Mouse (Mus musculus) adrenal gland, postnatal 36 days (tissue): ENCODE measurements at regions not wholly inside any gene's neighbourhood (a gene's known extent, or its start where the extent isn't known, plus 50 kb on each side); places are given as distances from the start of the nearest gene placed in this dataset.

Experiments
- DNase-seq, 2 experiments: peaks; one replicate each; pipeline ENCODE4 v3.0.0; 2021; ENCODE audit warnings: mixed read lengths in 1 of 2

DNA sequence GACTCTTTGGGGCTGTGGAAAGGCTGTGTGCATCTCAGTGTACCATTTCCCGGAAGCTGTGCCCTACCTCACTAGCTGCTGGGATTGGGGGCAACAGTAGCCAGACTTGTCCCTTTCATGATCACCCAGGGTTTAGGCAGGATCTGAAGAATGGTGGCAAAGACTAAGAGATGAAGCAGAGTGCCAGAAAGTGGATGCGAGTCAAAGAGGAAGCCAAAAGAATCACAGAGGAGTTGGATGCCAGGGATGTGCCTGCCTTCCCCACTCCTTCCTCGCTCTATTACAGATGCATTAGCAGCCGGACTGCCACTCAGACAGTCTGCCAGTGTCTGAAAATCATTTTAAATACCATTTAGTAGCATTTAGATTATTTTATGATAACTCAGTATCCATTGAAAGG, 271.5 kb upstream of the Slc24a2 start:
- DNase-seq = no peak

DNA sequence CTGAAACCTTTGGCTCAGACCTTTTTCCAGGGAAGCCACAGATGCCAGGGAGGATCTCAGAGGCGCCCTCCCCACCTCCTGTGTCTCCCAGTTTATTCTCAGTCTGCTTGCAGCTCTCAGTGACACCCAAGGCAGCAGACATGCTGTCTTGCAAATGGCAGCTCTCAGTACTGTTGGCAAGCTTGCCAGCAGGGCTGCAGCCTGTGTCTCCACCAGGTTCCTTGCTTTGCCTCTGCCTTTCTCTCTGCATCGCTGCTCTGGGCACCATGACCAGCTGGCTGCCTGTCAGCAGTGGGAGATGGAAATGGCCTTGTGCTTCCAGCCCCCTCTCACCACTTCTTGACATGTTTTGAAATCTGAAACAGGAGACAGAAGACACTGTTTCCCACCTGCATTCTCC, 270.2 kb upstream of the Slc24a2 start:
- DNase-seq = no peak

DNA sequence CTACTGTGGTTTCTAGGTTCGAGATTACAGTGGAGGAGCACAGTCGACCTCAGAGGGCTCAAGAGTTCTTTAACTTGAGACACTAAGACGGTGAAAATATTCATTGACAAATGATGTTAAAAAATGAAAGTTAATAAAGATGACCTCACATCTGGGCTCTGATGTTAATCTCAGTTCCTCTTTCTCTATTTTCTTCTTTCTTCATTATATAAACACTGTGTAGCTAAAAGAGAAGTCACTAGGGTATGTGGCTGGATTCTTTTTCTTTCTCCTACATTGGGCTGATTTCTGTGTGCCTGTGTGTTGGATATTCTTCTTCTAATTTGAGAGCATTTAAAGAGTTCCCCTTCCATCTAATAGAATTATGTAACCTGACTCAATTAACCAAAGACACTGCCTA, 257.5 kb upstream of the Slc24a2 start:
- no peak for DNase-seq

DNA sequence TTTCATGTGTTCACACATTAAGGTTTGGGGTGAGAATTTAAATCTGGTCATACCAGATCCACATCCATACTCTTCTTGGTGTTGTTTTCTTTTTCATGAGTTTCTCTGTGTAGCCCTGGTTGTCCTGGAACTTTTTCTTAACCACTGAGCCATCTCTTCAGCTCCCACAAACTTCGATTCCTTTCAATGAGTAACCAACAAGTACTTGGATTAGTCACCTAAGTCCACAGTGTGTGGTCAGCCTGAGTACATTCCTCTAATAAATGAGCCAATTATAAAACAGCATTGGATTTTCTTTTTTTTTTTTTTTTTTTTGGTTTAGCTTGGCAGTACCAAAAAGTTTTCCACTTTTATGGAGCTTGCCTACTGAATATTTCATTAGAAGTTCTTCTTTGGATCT, 245.3 kb upstream of the Slc24a2 start:
- no peak for DNase-seq

DNA sequence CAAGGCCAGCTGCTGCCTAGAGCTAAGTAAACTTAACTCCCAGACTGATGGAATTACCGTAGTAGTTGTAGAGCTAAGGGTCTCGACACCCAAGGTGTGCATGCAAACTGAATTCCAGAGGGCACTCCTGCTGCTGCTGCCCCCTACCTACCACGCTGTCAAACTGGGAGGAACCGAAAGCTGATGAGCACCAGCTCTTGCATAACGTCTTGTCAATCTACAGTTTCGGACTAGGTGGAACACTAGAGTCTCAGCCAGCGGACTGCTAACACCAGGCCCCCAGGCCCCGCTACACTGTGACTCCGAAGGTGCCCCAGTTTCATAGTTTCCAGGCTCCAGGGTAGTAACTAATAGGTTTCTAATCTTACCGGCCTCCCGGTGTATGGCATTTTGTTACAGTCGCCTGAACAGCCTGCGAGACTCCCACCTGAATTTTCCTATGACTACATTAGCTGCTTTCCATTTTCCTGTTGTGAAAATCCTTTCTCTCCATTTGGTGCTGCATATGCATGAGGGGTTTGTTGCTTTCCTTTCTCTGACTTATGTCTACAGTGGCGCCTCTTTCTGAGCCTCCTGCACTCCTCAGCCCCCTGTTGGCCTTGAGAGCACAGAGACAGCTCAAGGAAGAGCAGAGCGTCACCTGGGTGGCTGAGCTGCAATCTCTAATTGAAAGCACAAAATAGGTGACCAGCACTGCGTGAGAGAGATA, 243.2 kb upstream of the Slc24a2 start:
- no peak for DNase-seq

DNA sequence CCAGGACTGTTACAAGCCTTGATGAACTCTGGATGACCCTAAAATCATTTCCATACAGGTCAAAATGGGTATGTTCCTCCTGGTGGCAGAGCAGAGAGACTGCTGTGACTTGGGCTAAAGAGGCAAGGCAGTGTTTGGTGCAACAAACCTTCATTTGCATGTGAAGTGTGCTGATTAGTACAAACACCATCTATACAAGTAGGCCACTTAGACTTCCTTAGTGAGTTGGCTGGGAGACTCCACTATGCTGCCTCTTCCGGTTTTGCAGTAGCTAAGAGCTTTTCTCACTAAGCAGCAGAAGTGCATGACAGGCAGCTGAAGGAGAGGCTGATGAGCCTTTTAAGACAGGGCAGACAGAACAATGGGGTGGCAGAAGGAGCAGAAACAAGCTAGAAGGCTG, 242.5 kb upstream of the Slc24a2 start:
- DNase-seq = no peak

DNA sequence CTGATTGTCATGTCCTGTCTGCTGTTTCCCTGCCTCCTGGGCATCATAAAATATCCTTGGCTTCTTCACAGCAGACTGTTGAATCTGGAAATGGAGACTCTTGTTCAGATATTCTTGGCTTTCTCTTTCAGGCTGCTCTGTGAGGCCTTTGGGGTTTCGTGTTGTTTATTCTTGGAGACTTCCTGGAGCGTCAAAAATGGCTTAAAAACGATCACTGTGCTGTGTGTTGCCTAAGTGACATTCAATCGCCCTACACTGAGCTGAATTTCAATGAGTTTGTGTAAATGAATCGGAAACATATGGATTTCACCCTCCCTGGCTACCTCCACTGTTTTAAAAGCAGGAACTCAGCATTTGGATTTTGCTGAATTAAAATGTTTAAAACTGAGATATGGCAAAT, 241.1 kb upstream of the Slc24a2 start:
- DNase-seq = no peak

DNA sequence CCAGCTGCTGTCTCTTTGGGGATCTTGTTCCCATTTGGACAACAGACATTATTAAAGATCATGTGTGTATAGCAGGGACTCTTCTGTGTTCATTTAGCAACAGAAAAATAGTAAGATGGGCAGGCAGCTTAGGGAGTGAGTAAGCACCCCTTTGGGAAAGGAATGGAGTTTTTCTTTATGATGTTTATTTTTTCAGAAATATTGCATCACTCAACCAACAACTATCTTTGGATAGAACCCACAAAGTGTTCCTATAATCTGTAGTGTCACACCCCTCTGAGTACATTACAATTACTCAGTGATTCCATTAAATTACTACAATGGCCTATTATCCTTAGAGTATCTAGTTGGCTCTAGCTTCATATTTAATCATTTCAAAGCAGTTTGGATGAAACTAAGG, 237.3 kb upstream of the Slc24a2 start:
- no peak for DNase-seq

DNA sequence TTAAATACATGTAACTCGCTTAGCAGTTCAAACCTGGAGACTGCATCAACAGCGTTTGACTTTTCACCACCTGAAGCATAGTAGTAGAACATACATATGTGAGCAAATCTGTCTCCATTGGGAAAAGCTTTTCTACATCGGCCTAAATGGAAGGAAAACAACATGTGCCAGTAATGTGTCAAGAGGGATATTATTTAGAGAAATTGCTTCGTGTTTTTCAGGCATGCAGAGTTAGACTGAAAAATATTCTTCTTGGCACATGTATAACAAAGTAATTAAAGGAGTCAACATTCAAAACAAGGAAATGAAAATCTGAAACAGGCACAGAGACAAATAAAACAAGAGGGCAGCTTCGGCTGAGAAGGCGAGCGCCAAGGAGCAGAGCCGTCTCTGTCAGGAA, 236.7 kb upstream of the Slc24a2 start:
- DNase-seq = no peak

DNA sequence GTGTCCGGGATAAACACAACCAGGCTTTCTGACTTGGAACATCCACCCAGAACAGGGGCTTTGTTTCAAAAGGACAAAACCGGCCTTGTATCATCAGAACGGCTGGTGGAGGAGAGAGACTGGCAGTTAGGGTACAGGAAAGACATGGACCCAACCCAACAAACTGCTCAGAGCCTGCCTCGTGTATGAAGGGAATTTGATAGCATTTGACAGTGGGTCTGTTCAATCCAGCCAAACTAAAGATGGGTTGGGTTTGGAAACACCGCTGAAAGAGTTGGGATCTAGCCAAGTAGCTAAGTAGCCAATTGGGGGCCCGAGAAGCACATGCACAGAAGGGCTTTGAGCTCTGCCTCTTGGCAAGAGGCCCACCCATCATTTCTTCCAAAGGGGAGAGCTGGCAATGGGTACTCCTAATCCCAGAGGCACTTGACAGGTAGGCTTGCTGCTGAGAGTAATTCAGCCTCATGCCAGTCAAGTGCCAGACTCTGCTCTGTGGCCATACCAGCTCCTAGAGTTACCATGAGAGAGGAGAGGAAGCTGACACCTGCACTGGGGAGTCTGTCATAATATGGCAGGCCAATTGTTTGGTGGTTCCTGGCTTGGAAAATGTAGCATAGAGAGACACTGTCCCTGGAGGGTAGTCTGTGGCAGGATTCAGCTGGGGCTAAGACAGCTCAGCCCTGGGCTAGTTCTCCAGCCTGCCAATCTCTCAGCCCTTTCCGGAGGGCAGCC, 231.1 kb upstream of the Slc24a2 start:
- no peak for DNase-seq

DNA sequence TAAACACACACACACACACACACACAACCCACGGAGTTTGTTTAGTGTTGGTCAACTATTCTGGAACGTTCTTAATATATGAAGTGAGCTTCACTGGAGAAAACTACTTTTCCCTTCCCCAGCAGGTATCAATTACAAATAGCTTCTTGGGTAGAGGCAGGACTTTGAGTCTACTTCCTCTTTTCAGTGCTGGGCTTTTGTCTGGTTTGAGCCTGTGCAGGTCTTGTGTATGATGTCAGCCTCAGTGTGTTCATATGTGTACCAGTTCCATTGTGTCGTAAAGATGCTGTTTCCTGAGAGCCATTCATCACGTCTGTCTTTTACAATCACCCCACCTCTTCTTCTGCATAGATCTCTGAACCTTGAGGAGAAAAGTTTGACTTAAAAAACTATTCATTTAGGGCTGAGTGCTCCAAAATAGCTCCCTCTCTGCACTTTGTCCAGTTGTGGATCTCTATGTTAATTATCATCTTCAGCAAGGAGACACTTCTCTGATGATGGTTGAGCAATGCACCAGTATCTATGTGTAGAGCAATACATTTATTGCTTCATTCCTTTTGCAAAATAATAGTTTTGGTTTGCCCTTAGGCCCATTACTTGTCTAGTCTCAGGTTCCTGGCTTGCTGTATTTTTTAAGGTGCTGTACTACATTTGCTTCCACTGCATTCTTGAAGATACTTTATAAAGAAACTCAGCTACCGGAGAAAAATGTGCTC, 225.7 kb upstream of the Slc24a2 start:
- no peak for DNase-seq

DNA sequence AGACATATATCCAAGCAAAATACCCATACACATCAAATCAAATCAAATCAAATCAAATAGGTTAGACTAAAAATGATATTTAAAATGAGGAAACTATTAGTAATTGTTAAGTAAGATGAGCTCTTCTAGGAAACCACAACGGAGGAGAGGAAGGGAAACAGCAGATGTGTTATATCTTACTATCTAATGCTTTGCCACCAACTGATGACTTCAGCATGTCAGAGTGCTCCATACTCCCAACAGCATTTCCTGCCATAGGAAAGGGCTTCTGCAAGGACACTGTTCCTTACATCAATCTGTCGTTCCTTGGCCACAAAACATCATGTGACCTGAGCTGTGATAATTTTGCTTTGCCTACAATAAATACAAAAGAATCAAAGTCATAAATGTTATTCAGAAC, 221.8 kb upstream of the Slc24a2 start:
- DNase-seq = no peak

DNA sequence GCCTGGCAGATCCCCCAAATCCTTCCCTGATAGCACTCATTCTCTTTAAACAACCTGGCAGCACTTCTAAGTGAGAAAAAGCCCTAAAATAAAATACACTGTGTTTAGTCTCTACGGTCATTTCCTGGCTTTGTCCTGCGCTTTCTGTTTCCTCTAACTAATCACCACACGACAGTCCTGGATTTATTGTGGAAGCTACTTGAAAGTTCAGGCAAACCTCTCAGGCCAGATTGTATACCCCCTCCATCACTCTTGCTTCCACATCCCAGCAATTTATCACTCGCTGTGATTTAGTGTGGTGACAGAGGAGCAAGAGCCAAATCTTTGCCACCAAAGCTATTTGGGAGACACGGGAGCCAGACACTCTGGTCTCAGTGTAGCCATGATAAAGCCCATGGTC, 221.0 kb upstream of the Slc24a2 start:
- DNase-seq = no peak

DNA sequence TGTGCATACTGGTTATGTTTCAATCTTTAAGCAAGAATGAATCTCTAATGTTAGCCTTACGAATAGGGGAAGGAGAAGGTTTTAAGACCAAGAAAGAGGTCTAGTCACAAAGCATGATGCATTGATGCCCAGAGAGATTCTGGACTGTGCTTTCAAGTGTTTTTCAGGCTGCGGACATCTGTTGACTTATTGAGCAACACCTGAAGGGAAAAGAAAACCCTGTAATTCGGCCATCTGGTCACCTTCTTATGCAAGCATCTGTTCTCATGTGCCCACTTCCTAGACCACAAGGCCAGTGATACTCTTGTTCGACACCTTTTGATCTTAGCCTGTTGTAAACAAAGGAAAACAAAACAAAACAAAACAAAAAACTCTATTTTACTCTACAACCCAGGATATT, 218.1 kb upstream of the Slc24a2 start:
- DNase-seq = no peak

DNA sequence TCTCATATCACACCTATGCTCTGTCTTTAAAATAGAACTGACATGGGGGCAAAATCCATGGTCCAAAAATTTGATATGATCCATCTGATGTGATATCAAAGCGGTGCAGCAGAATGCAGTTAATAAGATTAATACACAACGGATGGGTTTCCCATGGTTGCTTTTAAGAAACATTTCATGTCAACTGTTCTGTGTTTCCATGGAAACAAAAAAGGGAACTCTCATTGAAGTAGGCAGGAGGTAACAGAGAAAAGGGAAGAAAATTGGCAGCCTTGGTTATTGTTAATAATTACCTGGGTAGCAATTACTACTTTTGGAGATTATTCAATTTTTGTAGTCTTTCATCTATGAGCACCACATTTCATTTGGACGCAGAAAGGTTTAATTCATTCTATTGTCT, 216.6 kb upstream of the Slc24a2 start:
- DNase-seq = no peak

DNA sequence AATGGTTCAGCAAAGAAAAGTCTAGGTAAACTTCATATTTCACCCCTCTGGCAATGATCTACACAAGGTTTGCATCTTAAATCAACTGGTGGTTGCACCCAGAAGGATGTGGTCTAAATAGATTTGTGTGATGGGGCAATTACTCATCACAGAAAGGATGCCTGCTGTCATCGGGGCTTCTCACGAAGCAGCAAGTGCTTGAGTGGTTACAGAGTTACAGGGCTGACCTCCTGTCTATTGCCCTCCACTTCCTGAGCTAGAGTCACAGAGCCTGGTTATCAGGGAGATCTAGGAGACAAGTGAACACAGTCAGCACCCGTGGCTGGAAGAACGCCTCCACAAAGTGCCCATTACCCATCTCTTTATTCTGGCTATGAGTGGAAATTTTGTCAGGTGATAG, 203.9 kb upstream of the Slc24a2 start:
- no peak for DNase-seq

DNA sequence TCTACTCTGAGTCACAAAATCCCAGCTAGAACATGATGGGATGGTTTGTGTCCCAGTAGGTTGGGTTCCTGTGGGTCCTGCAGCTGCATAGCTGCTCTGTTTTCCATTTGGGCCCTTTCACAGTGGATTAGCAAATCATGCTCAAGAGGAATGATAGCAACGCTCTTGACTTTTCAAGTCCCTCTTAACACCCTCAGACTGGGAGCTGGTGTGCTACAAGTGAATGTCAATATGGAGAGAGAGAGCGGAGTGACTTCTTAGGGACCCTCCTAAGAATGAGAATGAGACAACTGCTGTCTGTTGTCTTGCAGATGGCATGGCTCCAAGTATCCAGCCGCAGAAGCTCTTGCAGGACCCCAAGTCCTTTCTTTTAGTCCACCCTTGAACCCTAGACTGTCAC, 198.1 kb upstream of the Slc24a2 start:
- peak in 1 of 2 experiments; percentile 3 for DNase-seq

DNA sequence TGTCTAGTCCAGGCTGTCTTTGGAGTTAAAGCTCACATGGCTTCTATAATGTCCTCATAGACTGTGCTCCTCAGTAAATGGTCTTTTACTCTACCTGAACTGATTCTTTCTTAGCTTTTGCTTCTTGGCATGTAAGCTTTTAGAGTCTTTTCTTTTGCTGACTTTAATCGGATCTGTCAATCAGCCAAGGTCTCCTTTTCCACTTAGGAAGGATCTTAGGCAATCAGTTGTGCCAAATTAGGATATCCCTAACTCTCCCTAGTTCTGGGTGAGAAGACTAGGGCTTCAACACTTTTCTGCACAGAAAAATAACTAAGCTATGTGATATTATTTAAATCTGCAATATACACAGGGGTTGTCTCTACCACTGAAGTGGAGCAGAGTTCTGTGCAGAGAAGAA, 193.8 kb upstream of the Slc24a2 start:
- DNase-seq = no peak

DNA sequence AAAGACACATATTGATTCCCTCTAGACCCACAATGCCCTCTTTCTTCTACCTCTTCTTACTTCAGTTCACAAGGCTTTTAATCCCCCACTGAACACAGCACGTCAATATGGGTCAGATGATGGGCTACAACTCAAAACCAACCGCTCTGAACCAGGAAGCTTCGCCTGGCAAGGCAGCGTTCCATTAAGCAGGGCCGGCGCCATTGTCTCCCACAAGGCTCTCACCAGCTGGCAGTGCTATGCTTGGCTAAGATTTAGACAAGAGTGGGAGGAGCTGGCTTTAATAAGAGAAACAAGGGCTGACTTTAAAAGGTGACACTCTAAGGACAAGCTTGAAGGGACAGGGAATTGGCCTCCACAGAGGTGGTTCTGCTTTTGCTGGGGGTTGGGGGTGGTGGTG, 192.3 kb upstream of the Slc24a2 start:
- no peak for DNase-seq

DNA sequence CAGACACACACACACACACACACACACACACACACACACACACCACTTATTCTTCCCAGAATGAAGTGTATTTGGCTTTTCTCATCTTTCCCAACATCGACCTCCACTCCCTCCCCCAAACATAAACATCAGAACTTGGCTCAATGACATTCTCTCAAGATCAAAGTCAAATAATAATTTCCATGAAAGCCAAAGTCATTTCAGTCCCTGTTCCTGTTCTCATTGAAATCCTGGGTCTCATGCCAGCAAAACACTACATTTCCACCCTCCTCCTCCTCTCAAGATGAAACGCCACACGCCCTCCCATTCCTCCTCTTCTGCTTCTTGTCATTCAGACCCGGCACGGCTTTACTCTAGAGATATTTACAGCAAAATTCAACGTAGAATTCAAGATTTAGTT, 173.1 kb upstream of the Slc24a2 start:
- DNase-seq = no peak

DNA sequence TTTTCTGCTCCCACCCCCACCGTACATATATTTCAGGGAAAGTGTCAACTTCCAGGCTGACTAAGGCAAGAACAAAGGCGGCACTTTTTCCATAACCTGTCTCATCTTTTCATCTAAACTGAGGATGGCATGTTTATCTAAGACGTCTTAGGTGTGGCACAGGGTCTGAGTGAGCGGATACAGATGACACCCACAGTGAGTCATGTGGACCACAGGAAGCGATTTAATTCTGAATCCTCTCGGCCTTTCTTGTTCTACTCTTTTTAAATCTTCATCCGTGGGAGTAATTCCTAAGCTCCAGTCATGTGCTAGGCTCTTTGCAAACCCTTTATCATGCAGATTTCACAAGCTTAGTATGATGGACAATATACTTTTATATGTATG, 171.9 kb upstream of the Slc24a2 start:
- DNase-seq = no peak

DNA sequence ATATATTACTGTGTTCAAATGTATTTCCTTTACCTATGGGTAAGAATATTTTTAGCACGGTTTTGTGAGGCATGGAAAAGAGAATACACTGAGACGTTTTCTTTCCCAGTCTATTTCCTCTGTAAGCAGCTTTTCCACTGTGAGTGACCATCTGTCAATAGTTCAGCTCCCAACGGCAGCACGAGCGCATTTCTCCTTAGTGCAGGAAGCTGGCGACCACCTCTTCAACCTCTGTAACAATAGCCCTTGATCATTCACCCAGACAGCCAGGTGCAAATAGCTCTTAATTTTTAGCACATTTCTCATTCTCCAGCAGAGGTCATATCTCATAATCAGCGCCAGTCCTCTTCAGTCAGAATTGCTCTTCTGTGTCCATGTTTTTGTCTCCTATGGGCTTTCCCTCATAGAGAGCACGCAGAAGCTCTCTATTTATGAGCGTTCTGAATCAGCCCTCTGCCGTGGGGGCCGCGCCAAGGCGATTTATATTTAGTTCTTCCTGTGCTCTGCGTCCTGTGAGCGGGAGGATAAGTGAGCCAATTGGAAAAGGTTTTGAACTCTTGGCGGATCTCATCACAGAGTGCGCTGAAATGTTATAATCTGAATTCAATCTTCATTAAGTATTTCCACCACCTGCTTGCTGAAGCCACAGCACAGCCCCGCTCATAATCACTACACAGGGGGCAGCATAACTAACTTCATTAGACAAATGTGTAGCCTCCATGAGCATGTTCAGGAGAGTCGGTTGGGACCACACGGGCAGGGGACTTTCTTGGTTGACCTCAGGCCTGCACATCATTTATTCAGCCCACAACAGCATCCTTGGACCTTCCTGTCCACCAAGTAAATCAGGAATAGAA, 171.3 kb upstream of the Slc24a2 start:
- DNase-seq = peak; percentile 8 to 14

DNA sequence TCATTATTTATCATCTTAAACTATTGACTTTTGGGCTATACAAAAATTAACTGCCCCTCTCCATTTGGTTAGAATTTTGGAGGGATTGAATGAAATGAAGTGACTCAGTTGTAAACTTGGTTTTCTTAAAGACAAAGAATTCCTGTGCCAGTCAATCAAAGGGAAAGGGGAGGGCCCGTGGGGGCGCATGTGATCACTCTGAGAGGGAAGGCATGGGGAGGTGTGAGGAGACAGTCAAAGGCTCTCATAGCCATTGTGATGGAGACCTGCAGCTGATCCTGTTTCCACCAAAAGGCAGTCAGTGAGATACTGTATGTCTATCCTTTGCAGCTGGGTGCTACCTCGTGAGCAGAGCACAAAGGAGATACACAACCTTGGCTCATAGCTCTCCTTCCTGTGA, 156.6 kb upstream of the Slc24a2 start:
- DNase-seq = no peak
